Mouse (Mus musculus): ENCODE data around the gene Manf. TPM values are rescaled to one million over a fixed set of nuclear protein-coding genes. Genes with fewer than 3 reads are reported as not detected.

Manf gene
- total RNA-seq, 1 experiment from 2014 or later: 55.9 TPM

DNA sequence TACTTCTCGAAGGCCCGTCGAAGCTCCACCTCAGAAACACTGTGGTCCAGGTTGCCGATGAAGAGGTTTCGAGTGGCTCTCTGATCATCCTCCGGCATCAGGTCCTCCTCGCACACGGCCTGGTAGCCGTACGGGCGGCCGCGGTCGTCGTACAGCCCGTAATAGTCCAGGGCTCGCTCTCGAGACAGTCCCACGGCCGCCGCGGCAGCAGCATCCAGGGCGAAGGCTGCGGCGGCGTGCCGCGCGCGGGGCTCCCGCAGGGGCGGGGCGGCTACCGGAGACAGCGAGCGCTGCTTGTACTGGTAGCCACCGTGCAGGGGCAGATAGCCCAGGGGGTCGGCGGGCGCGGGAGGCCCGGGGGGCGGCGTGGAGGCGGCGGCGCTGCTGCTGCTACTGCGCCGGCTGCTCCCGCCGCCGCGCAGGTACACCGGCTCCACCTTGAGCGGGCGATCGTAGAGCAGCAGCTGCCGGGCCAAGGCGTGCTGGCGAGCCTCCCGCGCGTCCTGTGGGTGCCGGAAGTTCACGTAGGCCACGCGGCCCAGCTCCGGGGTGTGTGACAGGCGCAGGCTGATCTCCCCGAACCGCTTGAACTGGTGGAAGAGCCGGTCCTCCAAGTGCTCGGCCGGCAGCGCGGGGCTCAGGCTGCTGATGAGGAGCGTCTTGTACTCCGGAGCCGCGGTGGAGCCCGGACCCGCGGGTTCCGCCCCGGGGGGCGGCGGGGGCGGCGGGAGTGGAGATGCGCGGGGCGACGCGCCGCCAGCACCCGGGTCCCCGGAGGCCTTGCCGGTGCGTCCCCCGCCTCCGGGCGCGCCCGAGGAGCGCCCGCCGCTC, 5.7 kb downstream of the Manf start:
- ATAC-seq (ENCODE audit: extremely low read depth, insufficient number of reproducible peaks, low FRiP score, poor library complexity, severe bottlenecking): no peak

DNA sequence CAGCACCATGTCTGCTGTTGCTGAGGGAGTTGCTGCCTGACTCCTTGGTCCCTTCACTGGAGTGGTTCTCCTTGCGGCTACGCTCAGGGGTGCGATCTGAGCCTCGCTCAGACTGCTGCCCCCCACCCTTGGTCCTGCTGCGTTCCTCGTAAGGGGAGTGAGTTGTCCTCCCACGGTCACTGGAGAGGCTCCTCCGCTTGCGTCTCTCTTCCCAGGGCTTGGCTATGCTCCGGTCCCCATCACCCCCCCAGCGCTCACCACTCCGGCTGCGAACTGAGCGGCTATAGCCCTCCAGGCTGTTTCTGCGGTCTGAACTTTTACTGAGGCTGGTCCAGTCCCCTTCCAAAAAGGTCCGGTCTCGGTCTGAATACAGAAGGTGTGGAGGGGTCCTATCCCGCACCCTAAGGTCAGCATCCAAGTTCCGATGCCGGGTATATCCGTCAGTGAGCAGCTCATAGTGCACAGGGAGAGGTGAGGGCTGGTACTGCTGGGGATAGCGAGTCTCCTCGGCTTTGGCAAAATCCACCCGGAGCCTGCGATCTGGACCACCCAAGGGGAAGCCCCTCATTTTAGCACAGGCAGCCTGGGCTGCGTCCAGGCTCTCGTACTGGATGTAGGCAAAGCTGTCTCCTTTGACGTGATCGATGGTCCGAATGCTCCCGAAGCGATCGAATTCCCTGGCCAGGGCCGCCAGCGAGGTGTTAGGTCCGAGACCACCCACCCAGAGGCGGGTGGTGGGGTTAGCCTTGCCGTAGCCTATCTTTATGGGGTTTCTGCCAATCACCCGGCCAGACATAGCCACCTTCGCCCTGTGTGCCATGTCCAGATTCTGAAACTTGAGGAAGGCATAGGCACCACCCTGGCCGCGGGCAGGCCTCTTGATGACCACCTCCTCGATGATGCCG, 6.5 kb downstream of the Manf start:
- ATAC-seq (ENCODE audit: extremely low read depth, insufficient number of reproducible peaks, low FRiP score, poor library complexity, severe bottlenecking): no peak

DNA sequence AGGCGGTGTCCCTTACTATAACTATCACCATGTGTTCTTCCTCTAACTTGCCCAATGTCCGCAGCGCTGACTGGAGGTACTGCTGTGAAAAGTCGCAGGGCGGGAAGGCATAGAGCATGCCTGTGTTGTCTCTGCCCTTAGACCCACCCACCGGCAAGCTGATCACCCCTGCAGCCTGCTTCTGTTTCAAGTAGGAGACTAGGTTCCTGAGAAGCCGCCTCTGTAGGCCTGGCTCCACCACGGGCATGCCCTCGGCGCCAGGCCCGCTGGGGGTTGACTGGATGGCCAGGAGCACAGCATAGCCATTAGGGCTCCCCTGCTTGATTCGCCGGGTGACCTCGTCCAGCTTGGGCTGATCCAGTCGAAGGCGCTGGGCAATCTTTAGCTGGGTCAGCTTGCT, 7.5 kb downstream of the Manf start:
- no peak for ATAC-seq (ENCODE audit: extremely low read depth, insufficient number of reproducible peaks, low FRiP score, poor library complexity, severe bottlenecking)

DNA sequence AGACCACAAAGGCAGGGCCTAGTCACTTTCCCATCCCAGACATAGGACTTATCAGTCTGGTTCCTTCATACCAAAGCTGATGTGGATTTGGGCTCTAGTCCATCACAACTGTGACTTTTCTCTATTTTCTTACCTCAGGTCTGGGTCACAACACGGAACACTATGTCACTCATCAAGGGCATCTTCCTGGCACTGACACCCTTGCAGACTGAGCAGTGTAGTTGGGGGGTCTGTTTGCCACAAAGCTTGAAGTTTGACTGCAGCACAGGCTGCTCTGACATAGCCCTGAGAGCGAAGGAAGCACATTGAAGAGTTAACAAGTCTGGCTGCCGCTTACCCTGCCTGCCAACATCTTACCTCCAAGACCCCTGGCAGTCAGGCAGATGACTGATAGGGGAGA, 8.7 kb downstream of the Manf start:
- ATAC-seq (ENCODE audit: extremely low read depth, insufficient number of reproducible peaks, low FRiP score, poor library complexity, severe bottlenecking): no peak

DNA sequence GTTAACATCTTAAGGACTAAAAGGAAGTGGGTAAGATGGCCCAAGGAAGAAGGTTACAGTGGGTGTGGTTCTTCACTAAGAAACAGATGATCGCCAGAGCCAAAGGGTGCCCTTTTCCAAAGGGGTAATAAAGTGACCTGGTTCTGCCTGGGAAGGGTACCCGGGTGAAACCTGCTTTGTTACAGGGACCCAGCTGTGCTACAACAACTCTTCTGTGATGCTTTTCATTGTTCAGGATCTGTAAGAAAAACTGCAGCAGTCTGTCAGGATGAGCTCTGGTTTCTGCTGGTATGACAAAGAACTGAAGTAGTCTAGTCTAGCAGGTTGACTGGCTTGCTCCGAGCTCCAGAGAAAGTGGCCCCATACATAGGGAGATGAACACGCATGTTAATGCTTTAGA, 9.6 kb downstream of the Manf start:
- ATAC-seq (ENCODE audit: extremely low read depth, insufficient number of reproducible peaks, low FRiP score, poor library complexity, severe bottlenecking): no peak

DNA sequence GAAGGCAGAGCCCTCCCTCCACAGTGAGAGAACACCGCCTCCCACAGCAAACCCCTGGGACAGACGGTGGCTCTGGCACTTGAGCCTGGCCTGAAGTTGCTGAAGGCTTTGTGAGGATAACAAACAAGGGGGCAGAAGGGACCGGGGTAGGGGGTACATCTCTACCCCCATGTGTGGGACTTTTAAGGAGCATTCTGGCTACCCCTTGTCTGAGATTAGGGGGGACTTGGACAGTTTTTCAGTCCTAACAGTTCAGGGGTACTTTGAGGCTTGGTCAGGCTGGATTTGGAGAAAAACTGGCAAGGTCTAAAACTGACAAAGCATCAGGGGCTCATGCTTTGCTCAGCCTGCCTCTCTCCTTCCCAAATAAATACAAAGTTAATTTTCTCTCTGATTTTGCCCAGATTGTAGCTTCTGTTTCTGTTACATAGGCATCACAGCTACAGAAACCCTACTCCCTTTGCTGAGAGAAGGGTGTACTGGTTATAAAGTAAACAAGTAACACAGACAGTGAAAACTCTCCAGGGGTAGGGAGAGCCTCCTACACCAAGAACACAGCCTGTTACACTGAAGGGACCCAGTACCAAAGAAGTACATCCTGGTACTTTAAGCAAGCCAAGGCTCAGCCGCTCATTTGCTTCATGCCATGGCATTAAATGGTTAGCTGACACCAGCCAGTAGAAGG, 10.6 kb downstream of the Manf start:
- ATAC-seq (ENCODE audit: extremely low read depth, insufficient number of reproducible peaks, low FRiP score, poor library complexity, severe bottlenecking): no peak

DNA sequence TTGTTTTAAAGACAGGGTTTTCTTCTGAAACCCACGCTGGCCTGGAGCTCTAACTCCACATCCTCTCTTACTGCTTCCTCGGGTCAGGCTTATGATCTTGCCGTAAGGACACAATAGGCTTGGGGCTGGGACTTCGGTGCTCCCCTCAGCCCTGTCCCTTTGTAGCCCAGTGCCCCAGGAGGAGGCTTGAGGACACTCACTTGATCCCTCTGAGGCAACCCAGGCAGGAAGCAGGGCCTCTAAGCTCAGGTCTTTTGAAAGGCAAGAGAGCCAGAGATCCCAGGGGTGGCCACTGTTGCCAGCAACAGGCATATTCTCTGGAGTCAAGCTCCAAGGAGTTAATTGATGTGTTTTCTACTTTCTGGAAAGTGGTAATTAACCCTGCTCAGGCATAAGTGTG, 12.3 kb downstream of the Manf start:
- ATAC-seq (ENCODE audit: extremely low read depth, insufficient number of reproducible peaks, low FRiP score, poor library complexity, severe bottlenecking): no peak

DNA sequence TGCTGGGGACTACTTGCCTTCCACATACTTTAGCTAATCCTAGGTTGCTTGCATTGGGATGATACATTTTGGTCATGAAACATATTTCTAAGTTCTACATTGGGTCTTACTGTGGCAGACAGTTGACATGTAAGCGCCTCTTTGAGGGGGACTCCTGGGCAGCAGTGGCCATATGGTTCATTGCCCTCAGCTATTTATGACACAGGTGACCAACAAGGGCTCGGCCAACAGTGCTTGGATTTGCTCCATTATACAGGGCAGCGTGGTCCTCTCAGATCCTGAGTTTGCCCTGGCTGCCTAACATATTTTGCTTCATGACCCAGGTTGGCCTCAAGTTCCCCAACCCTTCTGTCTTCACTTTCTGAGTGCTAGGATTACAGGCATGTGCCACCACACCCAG, 15.1 kb downstream of the Manf start:
- no peak for ATAC-seq (ENCODE audit: extremely low read depth, insufficient number of reproducible peaks, low FRiP score, poor library complexity, severe bottlenecking)

DNA sequence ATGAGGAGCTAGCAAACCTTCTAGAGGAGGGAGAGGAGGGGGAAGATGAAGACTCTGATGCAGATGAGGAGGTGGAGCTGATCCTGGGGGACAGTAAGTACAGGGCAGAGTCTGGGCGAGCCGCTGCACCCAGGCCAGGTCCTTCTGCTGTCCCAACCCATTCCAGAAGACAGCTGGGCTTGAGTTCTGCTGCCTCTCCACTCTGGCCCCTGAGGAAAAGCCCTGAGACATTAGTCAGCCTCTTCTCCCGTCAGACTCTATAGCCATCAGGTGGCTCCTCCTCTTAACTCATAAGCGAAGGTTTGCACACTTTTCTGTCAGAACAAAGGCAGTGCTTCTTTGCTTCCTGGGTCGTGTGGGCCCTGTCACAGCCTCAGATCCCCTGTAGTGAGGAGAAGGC, 17.6 kb downstream of the Manf start:
- ATAC-seq (ENCODE audit: extremely low read depth, insufficient number of reproducible peaks, low FRiP score, poor library complexity, severe bottlenecking): no peak

DNA sequence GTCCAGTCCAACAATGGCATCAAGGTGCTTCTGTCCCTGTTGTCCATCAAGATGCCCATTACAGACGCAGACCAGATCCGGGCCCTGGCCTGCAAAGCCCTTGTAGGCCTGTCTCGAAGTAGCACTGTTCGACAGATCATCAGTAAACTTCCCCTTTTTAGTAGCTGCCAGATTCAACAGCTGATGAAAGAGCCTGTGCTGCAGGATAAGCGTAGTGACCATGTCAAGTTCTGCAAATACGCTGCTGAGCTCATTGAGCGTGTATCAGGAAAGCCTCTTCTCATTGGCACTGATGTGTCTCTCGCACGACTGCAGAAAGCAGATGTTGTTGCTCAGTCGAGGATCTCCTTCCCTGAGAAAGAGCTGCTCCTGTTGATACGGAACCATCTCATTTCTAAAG, 33.7 kb downstream of the Manf start:
- no peak for ATAC-seq (ENCODE audit: extremely low read depth, insufficient number of reproducible peaks, low FRiP score, poor library complexity, severe bottlenecking)

DNA sequence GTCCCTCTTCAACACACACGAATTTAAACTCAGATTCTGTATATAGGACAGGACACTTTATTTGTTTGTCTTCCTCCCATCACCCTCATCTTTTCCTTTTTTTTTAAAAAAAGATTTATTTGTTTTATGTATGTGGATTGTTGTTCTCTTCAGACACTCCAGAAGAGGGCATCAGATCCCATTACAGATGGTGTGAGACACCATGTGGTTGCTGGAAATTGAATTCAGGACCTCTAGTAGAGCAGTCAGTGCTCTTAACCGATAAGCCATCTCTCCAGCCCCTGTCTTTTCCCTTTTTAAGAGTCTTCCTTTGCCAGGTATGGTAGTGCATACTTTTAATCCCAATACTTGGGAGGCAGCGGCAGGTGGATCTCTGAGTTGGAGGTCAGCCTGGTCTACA, 35.1 kb downstream of the Manf start:
- ATAC-seq (ENCODE audit: extremely low read depth, insufficient number of reproducible peaks, low FRiP score, poor library complexity, severe bottlenecking): no peak

DNA sequence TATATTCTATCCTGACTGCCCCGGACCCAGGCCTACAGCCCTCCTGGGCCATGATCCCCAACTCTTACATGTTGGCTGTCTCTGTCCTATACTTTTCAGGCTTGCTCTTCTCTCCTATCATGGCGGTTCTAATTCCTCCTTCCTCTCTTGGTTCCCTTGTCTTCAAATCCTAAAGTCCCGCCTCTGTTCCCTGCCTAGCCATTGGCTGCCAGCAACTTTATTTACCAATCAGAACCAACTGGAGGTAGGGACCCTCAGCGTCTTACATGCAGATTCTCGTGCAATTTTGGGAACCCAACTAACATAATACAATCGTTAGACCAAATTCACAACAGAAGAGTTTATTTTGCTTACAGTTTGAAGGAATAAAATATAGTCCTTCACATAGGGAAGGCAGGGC, 49.0 kb downstream of the Manf start:
- ATAC-seq (ENCODE audit: extremely low read depth, insufficient number of reproducible peaks, low FRiP score, poor library complexity, severe bottlenecking): no peak

DNA sequence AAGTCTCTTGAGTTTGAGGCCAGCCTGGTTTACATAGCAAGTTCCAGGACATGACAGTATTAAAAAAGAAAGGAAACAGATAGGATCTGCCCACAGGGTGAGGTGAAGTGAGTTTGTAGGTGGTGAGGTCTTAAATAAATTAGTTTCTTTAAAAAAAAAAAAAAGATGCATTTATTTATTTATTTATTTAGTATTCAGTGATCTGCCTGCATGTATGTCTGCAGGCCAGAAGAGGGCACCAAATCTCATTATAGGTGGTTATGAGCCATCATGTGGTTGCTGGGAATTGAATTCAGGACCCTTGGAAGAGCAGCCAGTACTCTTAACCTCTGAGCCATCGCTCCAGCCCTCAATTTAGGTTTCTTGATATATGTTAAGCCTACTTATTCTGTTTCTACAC, 51.2 kb downstream of the Manf start:
- no peak for ATAC-seq (ENCODE audit: extremely low read depth, insufficient number of reproducible peaks, low FRiP score, poor library complexity, severe bottlenecking)

DNA sequence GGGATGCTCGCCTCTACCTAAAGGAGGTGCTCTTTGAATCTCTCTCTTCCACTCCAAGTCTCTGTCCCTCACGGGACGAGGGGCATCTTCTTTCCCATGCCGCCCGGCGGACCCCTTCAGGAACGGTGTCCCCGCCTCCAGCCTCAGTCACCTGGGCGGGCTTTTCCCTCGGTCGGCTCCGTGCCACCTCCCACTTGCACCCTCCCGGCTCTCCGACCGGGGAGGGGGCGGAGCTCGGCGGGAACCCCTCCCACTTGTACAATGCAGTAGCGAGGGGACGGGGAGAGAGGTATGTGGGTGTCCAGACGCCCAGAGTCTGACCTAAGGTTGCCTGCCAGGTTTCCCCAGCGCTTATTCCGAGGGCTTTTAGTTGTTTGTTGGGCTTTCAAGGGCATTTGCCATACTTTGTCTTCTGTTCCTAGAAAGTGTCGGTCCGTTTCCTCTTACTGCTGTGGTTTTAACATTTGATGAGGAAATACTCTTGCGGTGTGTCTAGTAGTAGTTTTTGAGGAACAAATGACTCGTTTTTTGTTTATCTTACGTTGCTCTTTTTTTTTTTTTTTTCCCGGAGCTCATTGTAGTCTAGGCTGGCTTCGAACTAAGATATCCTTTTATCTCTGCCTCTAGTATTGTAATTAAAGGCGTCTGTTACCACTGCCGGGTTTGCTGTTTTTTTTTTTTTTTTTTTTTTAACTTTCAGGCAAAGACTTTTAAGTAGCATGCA, 69.2 kb downstream of the Manf start:
- ATAC-seq (ENCODE audit: extremely low read depth, insufficient number of reproducible peaks, low FRiP score, poor library complexity, severe bottlenecking): peak; percentile 64

DNA sequence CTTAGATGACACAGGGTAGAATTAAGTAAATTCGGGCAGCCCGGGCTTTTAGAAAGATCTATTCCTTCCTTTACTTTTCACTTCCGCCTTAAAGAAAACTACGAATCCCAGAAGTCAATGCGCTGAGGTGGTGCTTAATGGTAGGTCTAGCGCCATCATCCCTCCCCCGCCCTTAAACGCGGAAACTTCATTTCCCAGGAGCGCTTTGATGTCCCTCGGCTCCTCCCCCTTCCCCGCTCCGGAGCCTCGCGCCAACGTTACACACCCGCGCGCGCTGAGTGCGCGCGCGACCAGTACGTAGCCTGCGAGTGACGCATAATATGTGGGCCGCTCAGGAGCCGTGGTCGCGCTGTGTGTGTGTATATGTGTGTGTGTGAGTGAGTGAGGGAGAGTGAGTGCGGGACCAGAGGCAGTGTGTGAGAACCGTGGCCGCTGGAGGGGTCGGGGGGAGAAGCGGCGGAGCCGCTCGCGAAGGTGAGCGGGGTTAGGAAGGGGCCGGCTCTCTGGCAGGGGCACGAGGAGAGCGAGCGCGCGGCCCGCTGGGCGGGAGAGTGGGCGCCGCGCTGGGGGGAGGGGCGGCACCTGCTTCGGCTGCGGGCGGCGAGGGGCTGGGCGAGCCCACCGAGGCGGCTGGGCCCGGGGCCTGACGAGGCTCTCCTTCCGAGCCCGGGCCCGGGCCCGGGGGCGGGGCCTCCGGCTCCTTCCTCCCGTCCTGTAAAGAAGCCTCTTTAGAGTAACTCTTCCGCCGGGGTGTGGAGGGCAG, 70.0 kb downstream of the Manf start, which contains the start of gene Dcaf1:
Gene Dcaf1 (plus strand): TSS at position 257 of the 763 bp plus-strand sequence.
- peak; percentile 97 for ATAC-seq (ENCODE audit: extremely low read depth, insufficient number of reproducible peaks, low FRiP score, poor library complexity, severe bottlenecking)

DNA sequence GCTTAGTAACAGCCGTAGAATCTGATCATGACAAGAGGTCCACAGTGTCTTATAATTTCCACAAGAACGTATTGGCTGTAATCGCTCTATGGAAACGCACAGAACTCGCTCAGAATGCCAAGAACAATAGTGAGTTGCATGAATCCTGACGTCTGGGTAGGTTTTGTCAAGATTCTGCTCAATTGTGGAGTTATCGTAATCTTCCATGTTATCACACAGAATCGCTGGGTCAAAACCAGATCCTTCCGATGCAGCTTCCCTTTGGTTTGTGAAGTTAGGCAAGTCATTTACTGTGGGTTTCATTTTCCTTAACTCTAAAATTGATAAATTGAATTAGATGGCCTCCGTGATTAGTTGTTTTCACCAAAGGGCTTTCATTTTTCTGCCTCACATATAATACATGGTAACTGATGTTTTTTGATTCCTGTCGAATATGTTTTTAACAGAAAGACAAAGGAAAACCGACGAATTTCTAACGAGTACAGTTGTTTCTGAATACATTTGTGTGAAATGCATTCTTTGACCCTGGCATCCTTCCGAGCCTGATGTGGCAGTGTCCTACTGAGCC, 70.6 kb downstream of the Manf start:
- no peak for ATAC-seq (ENCODE audit: extremely low read depth, insufficient number of reproducible peaks, low FRiP score, poor library complexity, severe bottlenecking)

DNA sequence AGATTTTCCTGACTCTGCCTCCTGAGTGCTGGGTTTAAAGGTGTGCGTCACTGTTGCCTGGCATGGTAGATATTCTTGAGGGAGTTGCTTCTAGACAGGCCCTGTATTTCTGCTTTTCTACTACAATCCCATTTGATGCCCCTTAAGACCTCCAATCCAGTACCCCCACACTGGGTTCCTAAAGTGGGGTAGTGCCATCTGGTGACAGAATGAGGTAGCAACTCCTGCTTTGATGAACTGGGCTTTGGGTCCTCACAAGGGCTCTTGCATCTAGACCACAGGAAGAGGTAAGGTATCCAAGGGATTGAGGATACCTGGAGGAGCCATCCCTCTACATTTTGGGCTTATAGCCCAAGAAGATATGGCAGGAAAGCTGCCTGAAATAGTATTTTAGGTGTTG, 72.6 kb downstream of the Manf start:
- no peak for ATAC-seq (ENCODE audit: extremely low read depth, insufficient number of reproducible peaks, low FRiP score, poor library complexity, severe bottlenecking)

DNA sequence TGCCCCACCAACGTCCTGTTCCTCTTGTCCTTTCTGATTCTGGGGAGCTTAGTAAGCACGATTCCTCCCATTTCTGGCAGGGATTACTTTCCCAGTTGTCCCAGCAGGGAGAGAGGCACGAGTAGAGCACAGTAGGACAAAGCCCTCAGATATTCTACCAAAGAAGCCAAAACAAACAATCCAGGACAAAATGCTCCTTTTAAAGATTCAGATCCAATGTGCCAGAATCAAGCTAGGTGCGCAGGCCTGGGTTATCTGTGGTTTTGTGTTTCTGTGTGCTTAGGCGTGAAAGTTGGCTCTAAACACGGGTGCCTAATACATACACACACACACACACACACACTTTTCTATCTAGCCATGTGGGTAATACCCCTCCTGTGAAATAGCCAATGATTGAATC, 73.6 kb downstream of the Manf start:
- no peak for ATAC-seq (ENCODE audit: extremely low read depth, insufficient number of reproducible peaks, low FRiP score, poor library complexity, severe bottlenecking)

Data from neutrophil, adult 5-6 weeks (primary cell).